Mouse (Mus musculus) C2C12 (cell line): ENCODE results near the gene Rab23. TPM values are rescaled to one million over a fixed set of nuclear protein-coding genes. Genes with fewer than 3 reads are reported as not detected.

Experiments
- H3K27me3 ChIP-seq: one replicate; pipeline ENCODE4 v1.6.1; 2011; ENCODE audit not compliant: control insufficient read depth, insufficient read depth, insufficient read length
- H3K36me3 ChIP-seq: one replicate; pipeline ENCODE4 v1.6.1; 2011; ENCODE audit not compliant: control insufficient read depth, insufficient read depth
- H3K4me3 ChIP-seq: one replicate; pipeline ENCODE4 v1.5.1; 2011; ENCODE audit warnings: mild to moderate bottlenecking, control low read depth; ENCODE audit not compliant: poor library complexity, insufficient read depth, severe bottlenecking
- H3K79me2 ChIP-seq: one replicate; pipeline ENCODE4 v1.6.1; 2011; ENCODE audit not compliant: control insufficient read depth, insufficient read depth
- H3K79me3 ChIP-seq: one replicate; pipeline ENCODE4 v1.6.1; 2011; ENCODE audit warnings: low read depth, control low read depth
- H3ac ChIP-seq: one replicate; pipeline ENCODE3; 2011; ENCODE audit warnings: low read depth; ENCODE audit not compliant: control insufficient read depth, insufficient read length
- CEBPB ChIP-seq: IDR thresholded peaks from one replicate; pipeline ENCODE4 v1.6.1; 2011; ENCODE audit warnings: low read depth, mild to moderate bottlenecking, control low read depth, moderate library complexity
- CTCF ChIP-seq: IDR thresholded peaks from one replicate; pipeline ENCODE4 v1.5.1; 2011; ENCODE audit not compliant: control insufficient read depth, insufficient read depth, insufficient read length
- FOSL1 ChIP-seq: IDR thresholded peaks from one replicate; pipeline ENCODE4 v1.8.0; 2011; ENCODE audit warnings: mild to moderate bottlenecking, low read length; ENCODE audit not compliant: poor library complexity, insufficient read depth, severe bottlenecking
- MAX ChIP-seq: IDR thresholded peaks from one replicate; pipeline ENCODE4 v1.6.1; 2011; ENCODE audit warnings: mild to moderate bottlenecking, control low read depth
- MYOD1 ChIP-seq: IDR thresholded peaks from one replicate; pipeline ENCODE4 v1.6.1; 2011; ENCODE audit warnings: low read depth; ENCODE audit not compliant: control insufficient read depth, insufficient read length
- MYOG ChIP-seq: IDR thresholded peaks from one replicate; pipeline ENCODE4 v1.6.1; 2011; ENCODE audit not compliant: control insufficient read depth, insufficient read length; ENCODE audit errors: extremely low read depth
- USF1 ChIP-seq: IDR thresholded peaks from one replicate; pipeline ENCODE4 v1.6.1; 2011; ENCODE audit warnings: low read depth, mild to moderate bottlenecking, control low read depth, moderate library complexity
- long read RNA-seq, 2 experiments: library from polyadenylated mRNA; unstranded; transcript quantifications; one replicate each; pipeline ENCODE4 v2.0.0; 2019 to 2020
- polyA plus RNA-seq: library from polyadenylated mRNA; unstranded; fragments of >200 nt; fragmentation: generic; extraction: Trizol; gene quantifications from one replicate; pipeline ENCODE4 v1.2.1, GENCODE M21; 2012; ENCODE audit warnings: missing spikeins

Gene Rab23
- polyA plus RNA-seq, result 13.5 TPM
- long read RNA-seq, experiment 1, full-length matches to known transcripts, result 11 of 17 reads
- long read RNA-seq, experiment 1, partial matches to known transcripts, result 1 of 17 reads
- long read RNA-seq, experiment 1, other reads (novel, unspliced or antisense), result 5 of 17 reads
- long read RNA-seq, experiment 2, full-length matches to known transcripts, result 192 of 247 reads
- long read RNA-seq, experiment 2, partial matches to known transcripts, result 2 of 247 reads
- long read RNA-seq, experiment 2, other reads (novel, unspliced or antisense), result 53 of 247 reads

- H3K79me3 ChIP-seq, result peaks cover 10% of the 10 kb centered on the region
- H3K36me3 ChIP-seq, result peaks cover 26% of the 10 kb centered on the region
- H3ac ChIP-seq, result peak within 1 kb of the TSS; percentile 93
- TF ChIP-seq MAX, result peak; percentile 28
- TF ChIP-seq MYOD1, result no peak
- no peak for TF ChIP-seq CEBPB
- no peak for TF ChIP-seq USF1
- TF ChIP-seq CTCF, result no peak
- no peak for TF ChIP-seq FOSL1
- peaks cover 27% of the 10 kb centered on the region for H3K79me2 ChIP-seq
- H3K27me3 ChIP-seq, result no peaks in the 10 kb centered on the region
- H3K4me3 ChIP-seq, result peak within 1 kb of the TSS; percentile 61
Observed at GRCm38 (mm10) chr1:33719733-33720225, at the start of gene Rab23. Gene Rab23 (plus strand): TSS chr1:33719887.

GRCm38 (mm10) chr1:33670164-33670616 lies 49.5 kb upstream of the Rab23 start:
- H3K4me3 ChIP-seq, result peak overlapping the region; percentile 74
- H3K79me2 ChIP-seq, result peaks cover 19% of the 10 kb centered on the region
- TF ChIP-seq CEBPB (no peak), USF1 (no peak), MYOD1 (no peak), FOSL1 (no peak), CTCF (peak; percentile 24), MYOG (no peak)
- peaks cover 19% of the 10 kb centered on the region for H3K36me3 ChIP-seq
- H3ac ChIP-seq, result peak overlapping the region; percentile 89
- H3K79me3 ChIP-seq, result peaks cover 3% of the 10 kb centered on the region
- H3K27me3 ChIP-seq, result no peaks in the 10 kb centered on the region

- no peaks in the 10 kb centered on the region for H3K27me3 ChIP-seq
- H3K79me2 ChIP-seq, result peaks cover 19% of the 10 kb centered on the region
- H3ac ChIP-seq, result no peak overlapping the region
- peaks cover 3% of the 10 kb centered on the region for H3K79me3 ChIP-seq
- no peak for TF ChIP-seq FOSL1
- no peak for TF ChIP-seq MYOD1
- TF ChIP-seq CTCF, result no peak
- no peak for TF ChIP-seq CEBPB
- TF ChIP-seq MAX, result no peak
- TF ChIP-seq USF1, result no peak
- TF ChIP-seq MYOG, result no peak
- H3K4me3 ChIP-seq, result no peak overlapping the region
- H3K36me3 ChIP-seq, result peaks cover 11% of the 10 kb centered on the region
Observed at GRCm38 (mm10) chr1:33671441-33671840, 48.2 kb upstream of the Rab23 start.

GRCm38 (mm10) chr1:33672083-33672482 lies 47.6 kb upstream of the Rab23 start:
- H3ac ChIP-seq, result no peak overlapping the region
- H3K79me3 ChIP-seq, result peaks cover 3% of the 10 kb centered on the region
- H3K27me3 ChIP-seq, result no peaks in the 10 kb centered on the region
- peaks cover 19% of the 10 kb centered on the region for H3K79me2 ChIP-seq
- H3K36me3 ChIP-seq, result peaks cover 6% of the 10 kb centered on the region
- no peak overlapping the region for H3K4me3 ChIP-seq
- TF ChIP-seq MYOD1 (no peak), CTCF (no peak), USF1 (no peak), FOSL1 (no peak), MAX (no peak), CEBPB (no peak), MYOG (no peak)

GRCm38 (mm10) chr1:33672514-33672913 lies 47.2 kb upstream of the Rab23 start:
- TF ChIP-seq CTCF, result peak; percentile 2
- no peak for TF ChIP-seq MAX
- Histone ChIP-seq H3K27me3 (no peaks in the 10 kb centered on the region), H3ac (no peak overlapping the region), H3K79me3 (peaks cover 3% of the 10 kb centered on the region), H3K4me3 (no peak overlapping the region), H3K79me2 (peaks cover 19% of the 10 kb centered on the region), H3K36me3 (peaks cover 4% of the 10 kb centered on the region)
